Mouse (Mus musculus) MEL (cell line): ENCODE measurements around the gene Ptpn12. TPM values are rescaled to one million over a fixed set of nuclear protein-coding genes. Genes with fewer than 3 reads are reported as not detected.
A peak's percentile ranks its signal among the peaks of the same experiment; 100 is the strongest.

Experiments used
- DNase-seq: peaks from one replicate; pipeline ENCODE4 v3.0.0; 2011; ENCODE audit warnings: low read depth, low spot score
- H3K27ac ChIP-seq: 2 replicates; pipeline ENCODE4 v1.5.1; 2012; ENCODE audit warnings: low read depth, mild to moderate bottlenecking, control low read depth, low read length, moderate library complexity; ENCODE audit not compliant: control insufficient read depth
- H3K27me3 ChIP-seq, 2 experiments: fragments of 150-350 bp in 1 of 2; sonication (generic) in 1 of 2; 2 replicates each; pipeline ENCODE4 v1.6.1; 2012; ENCODE audit warnings: low read length in 2 of 2, mild to moderate bottlenecking in 2 of 2, improper control_type of control experiment in 1 of 2, moderate library complexity in 1 of 2; ENCODE audit not compliant: insufficient read depth in 2 of 2, control insufficient read depth in 1 of 2
- H3K36me3 ChIP-seq, 2 experiments: 2 replicates each; pipeline ENCODE4 v1.6.1; 2012 to 2014; ENCODE audit warnings: low read length in 2 of 2, improper control_type of control experiment in 1 of 2, inconsistent platforms in 1 of 2, mild to moderate bottlenecking in 1 of 2; ENCODE audit not compliant: insufficient read depth in 2 of 2, control insufficient read depth in 1 of 2
- H3K4me1 ChIP-seq, 2 experiments: fragments of 150-350 bp in 1 of 2; sonication (generic) in 1 of 2; 2 replicates each; pipeline ENCODE4 v1.6.1; 2012; ENCODE audit warnings: low read length in 2 of 2, improper control_type of control experiment in 1 of 2, mild to moderate bottlenecking in 1 of 2; ENCODE audit not compliant: insufficient read depth in 2 of 2, control insufficient read depth in 1 of 2
- H3K4me3 ChIP-seq, 2 experiments: fragments of 150-350 bp in 1 of 2; sonication (generic) in 1 of 2; 2 replicates each; pipeline ENCODE4 v1.5.1; 2012; ENCODE audit warnings: low read depth in 2 of 2, low read length in 2 of 2, mild to moderate bottlenecking in 2 of 2, moderate library complexity in 2 of 2, control low read depth in 1 of 2, improper control_type of control experiment in 1 of 2; ENCODE audit not compliant: control insufficient read depth in 1 of 2, insufficient read depth in 1 of 2
- H3K79me2 ChIP-seq: 2 replicates; pipeline ENCODE4 v1.6.1; 2012; ENCODE audit warnings: mild to moderate bottlenecking, low read length, moderate library complexity; ENCODE audit not compliant: control insufficient read depth, poor library complexity, insufficient read depth
- H3K9ac ChIP-seq: 2 replicates; pipeline ENCODE4 v1.6.1; 2012; ENCODE audit warnings: low read depth, mild to moderate bottlenecking, control low read depth, low read length, moderate library complexity; ENCODE audit not compliant: control insufficient read depth, poor library complexity, severe bottlenecking
- H3K9me3 ChIP-seq: fragments of 150-350 bp; sonication (generic); replicated peaks from 2 replicates; pipeline ENCODE4 v1.6.1; 2012; ENCODE audit warnings: mild to moderate bottlenecking, low read length, improper control_type of control experiment, moderate library complexity; ENCODE audit not compliant: insufficient read depth
- BHLHE40 ChIP-seq: IDR thresholded peaks from 2 replicates; pipeline ENCODE4 v1.6.1; 2012; ENCODE audit warnings: low read depth, mild to moderate bottlenecking, inconsistent platforms, low read length, improper control_type of control experiment, borderline replicate concordance
- CHD1 ChIP-seq: IDR thresholded peaks from 2 replicates; pipeline ENCODE4 v1.6.1; 2012; ENCODE audit warnings: low read depth, mild to moderate bottlenecking, inconsistent platforms, low read length, improper control_type of control experiment
- EP300 ChIP-seq, 2 experiments: IDR thresholded peaks; 2 replicates each; pipeline ENCODE4 v1.6.1; 2011; ENCODE audit warnings: improper control_type of control experiment in 2 of 2, low read length in 2 of 2, low read depth in 1 of 2, mild to moderate bottlenecking in 1 of 2
- ETS1 ChIP-seq: IDR thresholded peaks from 2 replicates; pipeline ENCODE4 v1.6.1; 2012; ENCODE audit warnings: low read depth, mild to moderate bottlenecking, inconsistent platforms, low read length, improper control_type of control experiment, moderate library complexity
- GATA1 ChIP-seq: IDR thresholded peaks from 2 replicates; pipeline ENCODE4 v1.6.1; 2011; ENCODE audit warnings: low read depth, low read length, improper control_type of control experiment
- JUND ChIP-seq: IDR thresholded peaks from 2 replicates; pipeline ENCODE4 v1.6.1; 2011; ENCODE audit warnings: low read depth, mild to moderate bottlenecking, improper control_type of control experiment, low read length
- KAT2A ChIP-seq: conservative IDR thresholded peaks from 2 replicates; pipeline ENCODE4 v1.6.1; 2012; ENCODE audit warnings: low read depth, low read length, improper control_type of control experiment, inconsistent platforms
- MAFK ChIP-seq: IDR thresholded peaks from 2 replicates; pipeline ENCODE4 v1.6.1; 2011; ENCODE audit warnings: low read depth, mild to moderate bottlenecking, low read length, improper control_type of control experiment, borderline replicate concordance
- MYB ChIP-seq: IDR thresholded peaks from 2 replicates; pipeline ENCODE4 v1.6.1; 2011; ENCODE audit warnings: mild to moderate bottlenecking, low read depth, low read length, improper control_type of control experiment
- MYC ChIP-seq: IDR thresholded peaks from 2 replicates; pipeline ENCODE4 v1.6.1; 2011; ENCODE audit warnings: low read depth, mild to moderate bottlenecking, low read length, improper control_type of control experiment, moderate library complexity
- RCOR1 ChIP-seq: IDR thresholded peaks from 2 replicates; pipeline ENCODE4 v1.6.1; 2012; ENCODE audit warnings: low read depth, mild to moderate bottlenecking, inconsistent platforms, low read length, improper control_type of control experiment
- SMC3 ChIP-seq: IDR thresholded peaks from 2 replicates; pipeline ENCODE4 v1.6.1; 2011; ENCODE audit warnings: low read depth, low read length, improper control_type of control experiment
- TAL1 ChIP-seq: IDR thresholded peaks from 2 replicates; pipeline ENCODE4 v1.6.1; 2012; ENCODE audit warnings: mild to moderate bottlenecking, inconsistent platforms, low read length, moderate library complexity, mixed read lengths
- TCF12 ChIP-seq: IDR thresholded peaks from 2 replicates; pipeline ENCODE4 v1.6.1; 2014; ENCODE audit warnings: low read depth, mild to moderate bottlenecking, inconsistent platforms, low read length, improper control_type of control experiment, moderate library complexity
- UBTF ChIP-seq: IDR thresholded peaks from 2 replicates; pipeline ENCODE4 v1.6.1; 2012; ENCODE audit warnings: low read depth, mild to moderate bottlenecking, inconsistent platforms, low read length, improper control_type of control experiment, moderate library complexity, borderline replicate concordance; ENCODE audit not compliant: insufficient read depth
- polyA plus RNA-seq, 2 experiments: library from polyadenylated mRNA; stranded (reverse) in 1 of 2; unstranded in 1 of 2; fragments of >175 nt in 1 of 2; fragments of >200 nt in 1 of 2; gene quantifications; 2 replicates each; pipeline versions ENCODE4 v1.2.1 to v1.2.4; 2012; ENCODE audit warnings: low replicate concordance in 2 of 2, low read depth in 1 of 2; ENCODE audit not compliant: insufficient read length in 2 of 2, insufficient read depth in 1 of 2, missing spikeins in 1 of 2
- total RNA-seq: library from RNA; depleted of rRNA; stranded (reverse); fragments of 300-350 nt; gene quantifications from 2 replicates; pipeline ENCODE4 v1.2.3, GENCODE M21; 2012

Ptpn12 gene
- total and polyA plus RNA-seq, 3 experiments: 14.8 to 177 (median 58.2) TPM

DNA sequence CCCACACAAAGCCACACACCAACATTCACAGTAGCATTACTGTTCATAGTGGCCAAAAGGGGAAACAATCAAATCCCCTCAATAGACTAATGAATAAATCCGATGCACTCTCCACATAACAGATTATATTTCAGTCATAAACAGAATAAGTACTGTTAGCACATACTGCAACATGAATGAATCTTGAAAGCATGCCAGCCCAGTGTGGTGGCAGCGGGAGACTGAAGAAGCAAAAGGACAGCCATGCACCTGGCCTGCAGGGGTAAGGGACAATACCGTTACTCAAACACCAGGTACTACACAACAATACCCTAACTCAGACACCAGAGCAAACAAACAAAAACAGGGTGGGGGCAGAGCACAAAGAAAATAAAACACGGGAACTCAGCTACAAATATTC, 6.7 kb downstream of the Ptpn12 start:
- DNase-seq: no peak
- Histone ChIP-seq H3K36me3 (peaks cover 0 to 82% of the 10 kb centered on the region in 2 experiments; a peak in 2 of 4 replicates), H3K27ac (no peak overlapping the region), H3K4me1 (peaks cover 49 to 57% of the 10 kb centered on the region in 2 experiments), H3K9me3 (no peaks in the 10 kb centered on the region), H3K79me2 (peaks cover 61% of the 10 kb centered on the region), H3K4me3 (no peak overlapping the region), H3K9ac (no peak overlapping the region), H3K27me3 (no peaks in the 10 kb centered on the region)
- no peak for TF ChIP-seq SMC3

DNA sequence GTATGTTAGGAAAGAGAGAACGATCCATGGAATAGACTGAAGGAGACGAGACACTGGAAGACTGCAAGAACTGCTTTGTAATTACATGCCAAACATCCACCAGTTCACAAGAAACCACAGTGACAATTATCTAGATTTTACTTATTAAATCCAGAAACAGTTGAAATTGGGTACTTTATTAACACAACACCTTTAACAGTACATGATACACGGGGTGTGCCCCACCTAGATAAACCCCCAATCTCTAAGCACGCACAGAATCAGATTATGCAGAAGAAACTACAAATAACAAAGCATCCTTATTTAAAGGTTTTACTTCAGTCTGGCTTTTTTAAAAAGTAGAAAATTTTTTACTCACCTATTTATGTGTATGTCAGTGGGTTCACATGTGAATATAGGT, 8.6 kb downstream of the Ptpn12 start:
- Histone ChIP-seq H3K4me1 (peaks cover 42 to 50% of the 10 kb centered on the region in 2 experiments), H3K79me2 (peaks cover 64% of the 10 kb centered on the region)
- TF ChIP-seq KAT2A: no peak
- TF ChIP-seq MAFK: no peak; the same call in 1 of the 2 replicates
- peak; percentile 63 for TF ChIP-seq MYB
- TF ChIP-seq ETS1: 0 out of 2 replicates have a peak, but pooled peaks have one; percentile 30
- 0 out of 2 replicates have a peak, but pooled peaks have one; percentile 9 for TF ChIP-seq JUND
- no peak for TF ChIP-seq CHD1
- TF ChIP-seq GATA1: peak; percentile 76
- TF ChIP-seq EP300 (IDR thresholded peaks at IDR 0.05; ENCODE audit: low read depth in 1 of 2, low read length in 2 of 2): peak; percentile 22 to 72; a peak in 3 of 4 replicates
- no peak for TF ChIP-seq TAL1
- no peak for TF ChIP-seq MYC
- no peak for TF ChIP-seq UBTF
- TF ChIP-seq BHLHE40: peak; percentile 48; the same call in 1 of the 2 replicates
- peak; percentile 66; the same call in 1 of the 2 replicates for TF ChIP-seq RCOR1
- peak; percentile 75 for TF ChIP-seq TCF12
- TF ChIP-seq, all 39 proteins: peak for 8
- peak; percentile 50 for DNase-seq
- no peaks in the 10 kb centered on the region for H3K9me3 ChIP-seq
- peaks cover 0 to 84% of the 10 kb centered on the region in 2 experiments; a peak in 2 of 4 replicates for H3K36me3 ChIP-seq
- peak overlapping the region; percentile 70 for H3K27ac ChIP-seq
- H3K4me3 ChIP-seq: no peak overlapping the region; a peak in 1 of 4 replicates
- no peaks in the 10 kb centered on the region for H3K27me3 ChIP-seq
- no peak overlapping the region for H3K9ac ChIP-seq
